Mouse (Mus musculus) liver, embryonic 16.5 days (tissue): ENCODE data around the gene Pacrg. TPM values are rescaled to one million over a fixed set of nuclear protein-coding genes. Genes with fewer than 3 reads are reported as not detected.

Source experiments
- ATAC-seq: fragments of 200-750 bp; cut with Nextera tagmentation; 2 replicates; pipeline ENCODE4 v1.8.0; 2017; ENCODE audit warnings: low read depth, mild to moderate bottlenecking, moderate number of reproducible peaks, moderate library complexity
- H3K27ac ChIP-seq: fragments of 300-500 bp; sonication (generic); 2 replicates; pipeline ENCODE4 v1.5.1; 2014; ENCODE audit warnings: mild to moderate bottlenecking, low read length
- H3K27me3 ChIP-seq: fragments of 300-500 bp; sonication (generic); 2 replicates; pipeline ENCODE4 v1.6.1; 2014; ENCODE audit warnings: low read depth, low read length, mixed read lengths; ENCODE audit not compliant: control insufficient read depth, insufficient read depth
- H3K36me3 ChIP-seq: fragments of 300-500 bp; sonication (generic); 2 replicates; pipeline ENCODE4 v1.6.1; 2014; ENCODE audit warnings: mild to moderate bottlenecking; ENCODE audit not compliant: control insufficient read depth, insufficient read depth
- H3K4me1 ChIP-seq: fragments of 300-500 bp; sonication (generic); 2 replicates; pipeline ENCODE4 v1.6.1; 2014; ENCODE audit warnings: low read depth, low read length, mixed read lengths; ENCODE audit not compliant: control insufficient read depth
- H3K4me2 ChIP-seq: fragments of 300-500 bp; sonication (generic); 2 replicates; pipeline ENCODE4 v1.6.1; 2014; ENCODE audit warnings: low read depth, low read length, mixed read lengths
- H3K4me3 ChIP-seq: fragments of 300-500 bp; sonication (generic); 2 replicates; pipeline ENCODE4 v1.5.1; 2014; ENCODE audit warnings: low read depth, mild to moderate bottlenecking, low read length
- H3K9ac ChIP-seq: fragments of 300-500 bp; sonication (generic); 2 replicates; pipeline ENCODE4 v1.6.1; 2014; ENCODE audit warnings: low read depth, low read length
- H3K9me3 ChIP-seq: fragments of 300-500 bp; sonication (generic); replicated peaks from 2 replicates; pipeline ENCODE4 v1.6.1; 2016; ENCODE audit warnings: low read length; ENCODE audit not compliant: control insufficient read depth
- WGBS: fragments of 180-500 bp; shearing (Covaris S2); extraction: QIAGEN DNeasy Blood & Tissue Kit; methylation state at CpG from one replicate; pipeline ENCODE4 v1.1.7; 2014; ENCODE audit not compliant: insufficient replicate concordance; 5-methylcytosine and 5-hydroxymethylcytosine counted together
- polyA plus RNA-seq: library from polyadenylated mRNA; unstranded; fragments of >200 nt; fragmentation: Nextera tagmentation; extraction: Ambion mirVana; gene quantifications from 2 replicates; pipeline ENCODE4 v1.2.1, GENCODE M21; 2015

The Pacrg gene
- polyA plus RNA-seq, 1 experiment from 2014 or later = not detected

- no peaks in the 10 kb centered on the region; the same call in 1 of the 2 replicates for H3K4me1 ChIP-seq
- H3K36me3 ChIP-seq = no peaks in the 10 kb centered on the region
- 50% methylated on average over 1 of the region's 1 CpGs for WGBS
- no peak overlapping the region for H3K9ac ChIP-seq
- no peak overlapping the region for H3K27ac ChIP-seq
- no peak for ATAC-seq
- no peak overlapping the region for H3K4me3 ChIP-seq
- H3K27me3 ChIP-seq = no peaks in the 10 kb centered on the region
- no peak overlapping the region for H3K4me2 ChIP-seq
- no peaks in the 10 kb centered on the region for H3K9me3 ChIP-seq
These were observed 118.5 kb downstream of the Pacrg start for GRCm38 (mm10) chr17:10721562-10721961.

GRCm38 (mm10) chr17:10717148-10717547 is 123.0 kb downstream of the Pacrg start:
- Histone ChIP-seq H3K4me2 (no peak overlapping the region), H3K9me3 (no peaks in the 10 kb centered on the region), H3K4me1 (no peaks in the 10 kb centered on the region), H3K36me3 (no peaks in the 10 kb centered on the region), H3K27me3 (no peaks in the 10 kb centered on the region), H3K27ac (no peak overlapping the region), H3K9ac (no peak overlapping the region), H3K4me3 (no peak overlapping the region)
- ATAC-seq = no peak
- WGBS = 61% methylated on average over 1 of the region's 1 CpGs

GRCm38 (mm10) chr17:10702781-10703180 is 137.3 kb downstream of the Pacrg start:
- 50% methylated on average over 6 of the region's 6 CpGs for WGBS
- H3K4me1 ChIP-seq = no peaks in the 10 kb centered on the region
- no peak for ATAC-seq
- H3K4me2 ChIP-seq = no peak overlapping the region
- no peaks in the 10 kb centered on the region for H3K9me3 ChIP-seq
- H3K27me3 ChIP-seq = no peaks in the 10 kb centered on the region
- H3K4me3 ChIP-seq = no peak overlapping the region
- no peak overlapping the region for H3K27ac ChIP-seq
- H3K36me3 ChIP-seq = no peaks in the 10 kb centered on the region
- no peak overlapping the region for H3K9ac ChIP-seq

- ATAC-seq = no peak
- no peaks in the 10 kb centered on the region for H3K9me3 ChIP-seq
- H3K4me3 ChIP-seq = no peak overlapping the region
- H3K27ac ChIP-seq = no peak overlapping the region
- no peaks in the 10 kb centered on the region for H3K27me3 ChIP-seq
- no peak overlapping the region for H3K4me2 ChIP-seq
- no peaks in the 10 kb centered on the region for H3K4me1 ChIP-seq
- H3K9ac ChIP-seq = no peak overlapping the region
- H3K36me3 ChIP-seq = no peaks in the 10 kb centered on the region
- WGBS = 57% methylated on average over 8 of the region's 8 CpGs
These were observed 142.1 kb downstream of the Pacrg start for GRCm38 (mm10) chr17:10698041-10698440.

GRCm38 (mm10) chr17:10695421-10695820 is 144.7 kb downstream of the Pacrg start:
- no peaks in the 10 kb centered on the region for H3K9me3 ChIP-seq
- H3K4me1 ChIP-seq = no peaks in the 10 kb centered on the region
- no peak overlapping the region for H3K4me2 ChIP-seq
- no peak overlapping the region for H3K27ac ChIP-seq
- no peak overlapping the region for H3K9ac ChIP-seq
- no peaks in the 10 kb centered on the region for H3K27me3 ChIP-seq
- H3K36me3 ChIP-seq = no peaks in the 10 kb centered on the region
- no peak overlapping the region for H3K4me3 ChIP-seq
- no peak for ATAC-seq

GRCm38 (mm10) chr17:10677098-10677497 is 163.0 kb downstream of the Pacrg start:
- 64% methylated on average over 4 of the region's 4 CpGs for WGBS
- Histone ChIP-seq H3K36me3 (no peaks in the 10 kb centered on the region), H3K4me2 (no peak overlapping the region), H3K4me1 (no peaks in the 10 kb centered on the region), H3K9ac (no peak overlapping the region), H3K4me3 (no peak overlapping the region), H3K27ac (no peak overlapping the region), H3K9me3 (no peaks in the 10 kb centered on the region), H3K27me3 (no peaks in the 10 kb centered on the region)
- ATAC-seq = no peak

GRCm38 (mm10) chr17:10675536-10675935 is 164.6 kb downstream of the Pacrg start:
- no peak for ATAC-seq
- H3K36me3 ChIP-seq = no peaks in the 10 kb centered on the region
- H3K4me1 ChIP-seq = no peaks in the 10 kb centered on the region
- H3K9me3 ChIP-seq = no peaks in the 10 kb centered on the region
- no peak overlapping the region for H3K4me2 ChIP-seq
- 66% methylated on average over 5 of the region's 5 CpGs for WGBS
- H3K4me3 ChIP-seq = no peak overlapping the region
- no peak overlapping the region for H3K27ac ChIP-seq
- H3K9ac ChIP-seq = no peak overlapping the region
- H3K27me3 ChIP-seq = no peaks in the 10 kb centered on the region

- no peak overlapping the region for H3K27ac ChIP-seq
- H3K4me3 ChIP-seq = no peak overlapping the region
- no peak overlapping the region for H3K9ac ChIP-seq
- H3K4me2 ChIP-seq = no peak overlapping the region
- 42% methylated on average over 3 of the region's 3 CpGs for WGBS
- H3K4me1 ChIP-seq = no peaks in the 10 kb centered on the region
- ATAC-seq = no peak
- H3K27me3 ChIP-seq = no peaks in the 10 kb centered on the region
- no peaks in the 10 kb centered on the region for H3K9me3 ChIP-seq
- H3K36me3 ChIP-seq = no peaks in the 10 kb centered on the region
These were observed 165.1 kb downstream of the Pacrg start for GRCm38 (mm10) chr17:10675048-10675447.

GRCm38 (mm10) chr17:10661294-10661693 is 178.8 kb downstream of the Pacrg start:
- Histone ChIP-seq H3K27ac (no peak overlapping the region), H3K9me3 (no peaks in the 10 kb centered on the region), H3K4me2 (no peak overlapping the region), H3K9ac (no peak overlapping the region), H3K27me3 (no peaks in the 10 kb centered on the region), H3K36me3 (no peaks in the 10 kb centered on the region), H3K4me3 (no peak overlapping the region), H3K4me1 (no peaks in the 10 kb centered on the region)
- ATAC-seq = no peak
- WGBS = 61% methylated on average over 4 of the region's 4 CpGs

- no peak for ATAC-seq
- whole genome bisulfite sequencing = 60% methylated on average over 7 of the region's 7 CpGs
- Histone ChIP-seq H3K4me3 (no peak overlapping the region), H3K4me2 (no peak overlapping the region), H3K36me3 (no peaks in the 10 kb centered on the region), H3K4me1 (no peaks in the 10 kb centered on the region), H3K9ac (no peak overlapping the region), H3K9me3 (no peaks in the 10 kb centered on the region), H3K27ac (no peak overlapping the region), H3K27me3 (no peaks in the 10 kb centered on the region)
These were observed 196.5 kb downstream of the Pacrg start for GRCm38 (mm10) chr17:10643604-10644003.
